Mouse (Mus musculus): ENCODE data around the gene Midn.

The Midn gene

GRCm38 (mm10) chr10:80130403-80131031 lies 17.6 kb upstream of the Midn start:
- no peak for DNase-seq

GRCm38 (mm10) chr10:80131316-80131951 lies 16.6 kb upstream of the Midn start:
- DNase-seq: no peak

GRCm38 (mm10) chr10:80131952-80132350 lies 16.1 kb upstream of the Midn start:
- no peak for DNase-seq

- peak; percentile 41 for DNase-seq
These were observed 14.7 kb upstream of the Midn start for GRCm38 (mm10) chr10:80133226-80133849.

GRCm38 (mm10) chr10:80134421-80134820 lies 13.7 kb upstream of the Midn start:
- DNase-seq: no peak

- DNase-seq: no peak
These were observed 12.9 kb upstream of the Midn start for GRCm38 (mm10) chr10:80135161-80135560.

GRCm38 (mm10) chr10:80135641-80136040 lies 12.4 kb upstream of the Midn start:
- no peak for DNase-seq

GRCm38 (mm10) chr10:80136179-80136951 lies 11.7 kb upstream of the Midn start:
- DNase-seq: no peak

GRCm38 (mm10) chr10:80136952-80137625 lies 11.0 kb upstream of the Midn start:
- peak; percentile 30 for DNase-seq

GRCm38 (mm10) chr10:80137626-80138552 lies 10.2 kb upstream of the Midn start:
- peak; percentile 31 for DNase-seq

- peak; percentile 66 for DNase-seq
These were observed 9.3 kb upstream of the Midn start, which contains the start of gene Atp5d for GRCm38 (mm10) chr10:80138553-80139438. Atp5d (plus strand) TSS chr10:80138632.

GRCm38 (mm10) chr10:80139439-80139775 lies 8.7 kb upstream of the Midn start:
- DNase-seq: no peak

- DNase-seq: no peak
These were observed 8.0 kb upstream of the Midn start for GRCm38 (mm10) chr10:80139975-80140665.

- no peak for DNase-seq
These were observed 7.4 kb upstream of the Midn start, which contains the start of gene Cbarp for GRCm38 (mm10) chr10:80140666-80141035. Cbarp (minus strand) TSS chr10:80140835.

GRCm38 (mm10) chr10:80141243-80141642 lies 6.8 kb upstream of the Midn start:
- DNase-seq: peak; percentile 96

- DNase-seq: peak; percentile 90
These were observed 6.1 kb upstream of the Midn start for GRCm38 (mm10) chr10:80141786-80142529.

GRCm38 (mm10) chr10:80142530-80142925 lies 5.5 kb upstream of the Midn start:
- no peak for DNase-seq

GRCm38 (mm10) chr10:80143664-80144063 lies 4.4 kb upstream of the Midn start:
- DNase-seq: no peak

- no peak for DNase-seq
These were observed 3.9 kb upstream of the Midn start for GRCm38 (mm10) chr10:80144159-80144558.
